Mouse (Mus musculus): ENCODE data around the gene Ift88. TPM values are rescaled to one million over a fixed set of nuclear protein-coding genes. Genes with fewer than 3 reads are reported as not detected.

The Ift88 gene
- polyA plus RNA-seq, 1 experiment from 2014 or later: 15.4 TPM

GRCm38 (mm10) chr14:57543420-57544039 lies 119.7 kb downstream of the Ift88 start:
- DNase-seq (ENCODE audit: low spot score) (no peak), ATAC-seq (no peak)
- 93% methylated on average over 13 of the region's 13 CpGs for WGBS
- Histone ChIP-seq H3K4me3 (ENCODE audit: low read depth, low read length) (no peak overlapping the region), H3K9me3 (replicated peaks; ENCODE audit: control insufficient read depth, low read length) (no peaks in the 10 kb centered on the region), H3K4me2 (ENCODE audit: low read length) (no peak overlapping the region), H3K36me3 (ENCODE audit: control insufficient read depth, insufficient read depth, low read length) (no peaks in the 10 kb centered on the region), H3K4me1 (ENCODE audit: control insufficient read depth, insufficient read depth, low read length) (no peaks in the 10 kb centered on the region; the same call in 1 of the 2 replicates), H3K9ac (ENCODE audit: low read length) (no peak overlapping the region), H3K27me3 (replicated peaks; ENCODE audit: control insufficient read depth, insufficient read depth, low read length) (no peaks in the 10 kb centered on the region), H3K27ac (ENCODE audit: low read depth, low read length) (no peak overlapping the region)

GRCm38 (mm10) chr14:57545526-57545925 lies 121.7 kb downstream of the Ift88 start:
- H3K4me1 ChIP-seq (ENCODE audit: control insufficient read depth, insufficient read depth, low read length): no peaks in the 10 kb centered on the region
- H3K27ac ChIP-seq (ENCODE audit: low read depth, low read length): no peak overlapping the region
- H3K36me3 ChIP-seq (ENCODE audit: control insufficient read depth, insufficient read depth, low read length): peaks cover 10% of the 10 kb centered on the region; the same call in 1 of the 2 replicates
- H3K4me2 ChIP-seq (ENCODE audit: low read length): no peak overlapping the region
- no peaks in the 10 kb centered on the region for H3K9me3 ChIP-seq (replicated peaks; ENCODE audit: control insufficient read depth, low read length)
- DNase-seq (ENCODE audit: low spot score) (no peak), ATAC-seq (no peak)
- H3K9ac ChIP-seq (ENCODE audit: low read length): no peak overlapping the region
- no peak overlapping the region for H3K4me3 ChIP-seq (ENCODE audit: low read depth, low read length)
- H3K27me3 ChIP-seq (replicated peaks; ENCODE audit: control insufficient read depth, insufficient read depth, low read length): no peaks in the 10 kb centered on the region
- WGBS: 85% methylated on average over 17 of the region's 17 CpGs

- Histone ChIP-seq H3K4me3 (ENCODE audit: low read depth, low read length) (no peak overlapping the region), H3K36me3 (ENCODE audit: control insufficient read depth, insufficient read depth, low read length) (peaks cover 10% of the 10 kb centered on the region; the same call in 1 of the 2 replicates), H3K9me3 (replicated peaks; ENCODE audit: control insufficient read depth, low read length) (no peaks in the 10 kb centered on the region), H3K4me2 (ENCODE audit: low read length) (no peak overlapping the region), H3K9ac (ENCODE audit: low read length) (no peak overlapping the region), H3K27ac (ENCODE audit: low read depth, low read length) (no peak overlapping the region), H3K4me1 (ENCODE audit: control insufficient read depth, insufficient read depth, low read length) (no peaks in the 10 kb centered on the region), H3K27me3 (replicated peaks; ENCODE audit: control insufficient read depth, insufficient read depth, low read length) (no peaks in the 10 kb centered on the region)
- no peak for ATAC-seq
- DNase-seq (ENCODE audit: low spot score): no peak
- WGBS: 90% methylated on average over 8 of the region's 8 CpGs
Observed at GRCm38 (mm10) chr14:57546131-57546530, 122.3 kb downstream of the Ift88 start.

GRCm38 (mm10) chr14:57546557-57547021 lies 122.7 kb downstream of the Ift88 start:
- no peak overlapping the region for H3K27ac ChIP-seq (ENCODE audit: low read depth, low read length)
- peaks cover 10% of the 10 kb centered on the region; the same call in 1 of the 2 replicates for H3K36me3 ChIP-seq (ENCODE audit: control insufficient read depth, insufficient read depth, low read length)
- no peaks in the 10 kb centered on the region for H3K9me3 ChIP-seq (replicated peaks; ENCODE audit: control insufficient read depth, low read length)
- ATAC-seq (no peak), DNase-seq (ENCODE audit: low spot score) (no peak)
- H3K9ac ChIP-seq (ENCODE audit: low read length): no peak overlapping the region
- H3K4me3 ChIP-seq (ENCODE audit: low read depth, low read length): no peak overlapping the region
- H3K4me2 ChIP-seq (ENCODE audit: low read length): no peak overlapping the region
- no peaks in the 10 kb centered on the region for H3K4me1 ChIP-seq (ENCODE audit: control insufficient read depth, insufficient read depth, low read length)
- H3K27me3 ChIP-seq (replicated peaks; ENCODE audit: control insufficient read depth, insufficient read depth, low read length): no peaks in the 10 kb centered on the region
- WGBS: 34% methylated on average over 13 of the region's 13 CpGs

- no peak overlapping the region for H3K9ac ChIP-seq (ENCODE audit: low read length)
- no peak overlapping the region for H3K4me2 ChIP-seq (ENCODE audit: low read length)
Observed at GRCm38 (mm10) chr14:57547062-57547461, 123.2 kb downstream of the Ift88 start.

GRCm38 (mm10) chr14:57552945-57553344 lies 129.1 kb downstream of the Ift88 start:
- Histone ChIP-seq H3K27ac (ENCODE audit: low read depth, low read length) (no peak overlapping the region), H3K9ac (ENCODE audit: low read length) (no peak overlapping the region), H3K4me2 (ENCODE audit: low read length) (no peak overlapping the region), H3K27me3 (replicated peaks; ENCODE audit: control insufficient read depth, insufficient read depth, low read length) (no peaks in the 10 kb centered on the region), H3K4me3 (ENCODE audit: low read depth, low read length) (no peak overlapping the region), H3K9me3 (replicated peaks; ENCODE audit: control insufficient read depth, low read length) (no peaks in the 10 kb centered on the region), H3K4me1 (ENCODE audit: control insufficient read depth, insufficient read depth, low read length) (no peaks in the 10 kb centered on the region), H3K36me3 (ENCODE audit: control insufficient read depth, insufficient read depth, low read length) (peaks cover 10% of the 10 kb centered on the region; the same call in 1 of the 2 replicates)
- DNase-seq (ENCODE audit: low spot score) (no peak), ATAC-seq (no peak)

More at GRCm38 (mm10) chr14:57547062-57547461, 123.2 kb downstream of the Ift88 start:
- H3K4me1 ChIP-seq (ENCODE audit: control insufficient read depth, insufficient read depth, low read length): no peaks in the 10 kb centered on the region
- no peaks in the 10 kb centered on the region for H3K27me3 ChIP-seq (replicated peaks; ENCODE audit: control insufficient read depth, insufficient read depth, low read length)
- H3K9me3 ChIP-seq (replicated peaks; ENCODE audit: control insufficient read depth, low read length): no peaks in the 10 kb centered on the region
- ATAC-seq: no peak
- no peak overlapping the region for H3K4me3 ChIP-seq (ENCODE audit: low read depth, low read length)
- no peak for DNase-seq (ENCODE audit: low spot score)
- H3K36me3 ChIP-seq (ENCODE audit: control insufficient read depth, insufficient read depth, low read length): peaks cover 10% of the 10 kb centered on the region; the same call in 1 of the 2 replicates
- WGBS: 88% methylated on average over 5 of the region's 5 CpGs
- no peak overlapping the region for H3K27ac ChIP-seq (ENCODE audit: low read depth, low read length)

- ATAC-seq (no peak), DNase-seq (ENCODE audit: low spot score) (no peak)
- Histone ChIP-seq H3K4me1 (ENCODE audit: control insufficient read depth, insufficient read depth, low read length) (no peaks in the 10 kb centered on the region), H3K36me3 (ENCODE audit: control insufficient read depth, insufficient read depth, low read length) (peaks cover 7% of the 10 kb centered on the region; the same call in 1 of the 2 replicates), H3K27me3 (replicated peaks; ENCODE audit: control insufficient read depth, insufficient read depth, low read length) (no peaks in the 10 kb centered on the region), H3K9ac (ENCODE audit: low read length) (no peak overlapping the region), H3K4me2 (ENCODE audit: low read length) (no peak overlapping the region), H3K4me3 (ENCODE audit: low read depth, low read length) (no peak overlapping the region), H3K27ac (ENCODE audit: low read depth, low read length) (no peak overlapping the region), H3K9me3 (replicated peaks; ENCODE audit: control insufficient read depth, low read length) (no peaks in the 10 kb centered on the region)
- WGBS: 97% methylated on average over 5 of the region's 5 CpGs
Observed at GRCm38 (mm10) chr14:57554434-57554833, 130.6 kb downstream of the Ift88 start.

GRCm38 (mm10) chr14:57555471-57556070 lies 131.7 kb downstream of the Ift88 start:
- H3K27me3 ChIP-seq (replicated peaks; ENCODE audit: control insufficient read depth, insufficient read depth, low read length): no peaks in the 10 kb centered on the region
- ATAC-seq: no peak
- no peak overlapping the region for H3K4me3 ChIP-seq (ENCODE audit: low read depth, low read length)
- H3K4me1 ChIP-seq (ENCODE audit: control insufficient read depth, insufficient read depth, low read length): no peaks in the 10 kb centered on the region
- no peaks in the 10 kb centered on the region; the same call in 1 of the 2 replicates for H3K36me3 ChIP-seq (ENCODE audit: control insufficient read depth, insufficient read depth, low read length)
- no peak for DNase-seq (ENCODE audit: low spot score)
- H3K4me2 ChIP-seq (ENCODE audit: low read length): no peak overlapping the region
- no peak overlapping the region for H3K27ac ChIP-seq (ENCODE audit: low read depth, low read length)
- 81% methylated on average over 7 of the region's 7 CpGs for WGBS
- no peaks in the 10 kb centered on the region for H3K9me3 ChIP-seq (replicated peaks; ENCODE audit: control insufficient read depth, low read length)
- no peak overlapping the region for H3K9ac ChIP-seq (ENCODE audit: low read length)

GRCm38 (mm10) chr14:57556922-57557321 lies 133.1 kb downstream of the Ift88 start:
- no peak for DNase-seq (ENCODE audit: low spot score)

More at GRCm38 (mm10) chr14:57556922-57557321, 133.1 kb downstream of the Ift88 start:
- Histone ChIP-seq H3K27me3 (replicated peaks; ENCODE audit: control insufficient read depth, insufficient read depth, low read length) (no peaks in the 10 kb centered on the region), H3K4me2 (ENCODE audit: low read length) (no peak overlapping the region), H3K36me3 (ENCODE audit: control insufficient read depth, insufficient read depth, low read length) (no peaks in the 10 kb centered on the region; the same call in 1 of the 2 replicates), H3K4me3 (ENCODE audit: low read depth, low read length) (no peak overlapping the region), H3K4me1 (ENCODE audit: control insufficient read depth, insufficient read depth, low read length) (no peaks in the 10 kb centered on the region), H3K9ac (ENCODE audit: low read length) (no peak overlapping the region), H3K9me3 (replicated peaks; ENCODE audit: control insufficient read depth, low read length) (no peaks in the 10 kb centered on the region), H3K27ac (ENCODE audit: low read depth, low read length) (no peak overlapping the region)
- WGBS: 73% methylated on average over 1 of the region's 1 CpGs
- no peak for ATAC-seq
